Mouse (Mus musculus) left cerebral cortex, postnatal 4 days (tissue): ENCODE measurements around the gene Ptgs1. TPM values are rescaled to one million over a fixed set of nuclear protein-coding genes. Genes with fewer than 3 reads are reported as not detected.
A peak's percentile ranks its signal among the peaks of the same experiment; 100 is the strongest.

ENCODE experiments used
- DNase-seq: peaks from one replicate; pipeline ENCODE4 v3.0.0-alpha.2; 2022
- intact Hi-C: fragments of 180-260 bp; cut with DNase I; formaldehyde crosslinking; loops from one replicate; pipeline ENCODE4 v1.15.1; 2025
- total RNA-seq, 2 experiments: library from RNA; stranded (reverse); gene quantifications; 2 replicates each; pipeline ENCODE4 v1.2.3; 2021

The Ptgs1 gene
- total RNA-seq, 2 experiments from 2014 or later: 5.5 to 7.1 TPM

DNA sequence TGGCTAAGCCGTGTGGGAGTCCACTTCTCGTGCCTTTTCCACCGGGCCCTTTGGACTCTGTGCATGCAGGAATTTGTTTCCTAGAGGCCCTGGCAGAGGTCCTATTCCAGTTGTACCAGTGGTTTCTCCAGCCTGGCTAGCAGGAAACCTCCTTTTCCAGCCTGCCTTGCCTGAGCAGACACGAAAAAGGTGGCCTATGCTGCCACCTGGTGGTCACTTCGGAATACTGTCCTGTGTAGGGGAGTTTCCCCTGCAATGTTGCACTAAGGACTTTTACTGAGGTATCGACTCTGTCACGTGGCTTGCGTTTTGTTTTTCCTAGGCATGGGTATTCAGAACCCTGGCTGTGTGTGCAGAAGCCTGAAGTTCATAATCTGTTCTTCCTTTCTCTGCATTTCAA lies 16.2 kb upstream of the Ptgs1 start:
- peak; percentile 88 for DNase-seq
- intact Hi-C loops: loop anchor here (5.0 to 10.0 kb wide), 2 partner anchors 207 to 679 kb away; no protein-coding TSS in a partner anchor

GRCm38 (mm10) chr2:36214425-36214824 lies 15.8 kb upstream of the Ptgs1 start:
- intact Hi-C loops: loop anchor here (5.0 to 10.0 kb wide), 2 partner anchors 207 to 680 kb away; no protein-coding TSS in a partner anchor
- no peak for DNase-seq

DNA sequence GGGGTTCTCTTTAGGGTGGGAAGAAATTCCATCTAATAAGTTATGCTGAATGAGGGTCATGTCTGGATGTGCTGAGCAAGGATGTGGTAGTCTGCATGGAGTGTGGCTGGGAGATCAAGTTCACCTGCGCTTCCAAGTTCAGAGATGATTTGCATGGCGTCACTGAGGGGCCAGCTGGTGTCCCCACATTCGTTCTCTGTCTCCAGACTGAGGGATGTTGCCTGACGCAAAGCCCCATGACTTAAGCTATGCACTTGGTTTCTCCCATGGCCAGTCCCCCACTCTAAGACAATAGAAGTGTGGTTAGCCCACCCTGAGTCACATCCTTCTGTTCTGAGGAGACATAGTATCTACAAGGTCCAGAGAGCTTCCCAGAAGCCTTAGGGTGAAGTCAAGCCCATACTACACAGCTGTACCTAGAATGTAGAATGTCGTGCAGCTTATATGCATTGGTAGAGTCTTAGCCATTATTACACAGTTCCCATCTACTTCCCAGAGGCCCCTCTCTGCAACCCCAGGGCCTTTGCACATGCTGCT lies 15.0 kb upstream of the Ptgs1 start:
- DNase-seq: no peak
- intact Hi-C loops: loop anchor here (10.0 kb wide), 1 partner anchor 680 kb away; no protein-coding TSS in a partner anchor

GRCm38 (mm10) chr2:36216546-36216945 lies 13.7 kb upstream of the Ptgs1 start:
- no peak for DNase-seq
- intact Hi-C loops: loop anchor here (10.0 kb wide), 1 partner anchor 682 kb away; no protein-coding TSS in a partner anchor

DNA sequence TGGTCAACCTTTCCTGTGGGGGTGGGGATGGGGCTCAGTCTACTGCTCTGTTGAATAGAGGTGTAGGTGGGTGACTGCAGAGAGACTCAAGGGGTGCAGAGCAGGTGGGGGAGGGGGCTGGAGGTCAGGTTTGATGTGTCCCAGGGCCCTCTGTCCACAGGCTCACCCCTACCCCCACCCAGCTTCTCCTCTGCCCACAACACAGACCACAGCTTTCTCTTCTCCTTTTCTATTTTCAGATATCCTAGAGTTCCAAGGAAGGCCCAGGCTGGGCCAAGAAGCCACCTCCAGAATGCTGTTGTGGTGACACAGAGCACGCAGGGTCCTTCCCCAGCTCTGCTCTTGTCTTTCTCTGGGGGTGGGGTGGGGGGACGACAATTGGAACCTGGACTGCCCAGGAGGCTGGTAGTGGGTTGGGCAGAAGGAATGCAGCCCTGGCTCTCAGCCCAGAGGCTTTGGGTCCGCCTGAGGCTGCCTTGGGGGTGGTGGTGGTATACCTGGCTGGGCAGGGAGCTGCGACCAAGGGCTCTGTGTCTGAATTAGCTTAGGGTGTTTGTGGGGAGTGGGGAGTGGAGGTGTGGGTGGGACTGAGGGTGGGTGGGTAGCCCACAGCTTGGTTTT lies 13.2 kb upstream of the Ptgs1 start:
- intact Hi-C loops: loop anchor here (10.0 kb wide), 1 partner anchor 682 kb away; no protein-coding TSS in a partner anchor
- DNase-seq: no peak

DNA sequence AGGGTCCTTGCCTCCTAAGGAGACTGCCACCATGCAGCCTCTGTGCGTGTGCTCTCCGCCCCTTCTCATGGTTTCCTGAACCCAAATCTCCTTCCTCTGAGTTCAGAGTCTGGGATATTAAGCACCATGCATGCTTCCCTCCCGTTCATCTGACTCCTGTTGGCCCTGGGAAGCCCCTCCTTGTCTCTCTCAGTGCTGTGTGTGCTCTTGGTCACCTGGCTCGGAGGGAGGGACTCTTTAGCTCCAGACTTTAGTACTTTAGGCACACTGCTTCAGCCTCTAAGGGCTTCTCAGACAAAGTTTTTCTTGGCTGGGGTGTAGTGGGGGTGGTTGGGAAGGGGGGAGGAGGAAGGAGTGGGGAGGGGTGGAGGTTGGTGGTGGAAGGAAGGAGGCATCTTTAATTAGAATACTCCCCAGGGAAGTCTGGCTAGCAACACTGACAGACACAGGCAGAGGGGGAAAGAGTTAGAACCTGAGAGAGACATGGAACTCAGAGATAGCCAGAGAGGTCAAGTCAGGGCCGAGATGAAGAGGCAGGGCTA lies 12.5 kb upstream of the Ptgs1 start:
- intact Hi-C loops: loop anchor here (10.0 kb wide), 1 partner anchor 683 kb away; no protein-coding TSS in a partner anchor

GRCm38 (mm10) chr2:36220106-36220505 lies 10.1 kb upstream of the Ptgs1 start:
- no peak for DNase-seq
- intact Hi-C loops: loop anchor here (10.0 kb wide), 1 partner anchor 1115 kb away; no protein-coding TSS in a partner anchor

More for the DNA sequence above, 12.5 kb upstream of the Ptgs1 start:
- DNase-seq: no peak

GRCm38 (mm10) chr2:36220891-36221290 lies 9.3 kb upstream of the Ptgs1 start:
- no peak for DNase-seq

DNA sequence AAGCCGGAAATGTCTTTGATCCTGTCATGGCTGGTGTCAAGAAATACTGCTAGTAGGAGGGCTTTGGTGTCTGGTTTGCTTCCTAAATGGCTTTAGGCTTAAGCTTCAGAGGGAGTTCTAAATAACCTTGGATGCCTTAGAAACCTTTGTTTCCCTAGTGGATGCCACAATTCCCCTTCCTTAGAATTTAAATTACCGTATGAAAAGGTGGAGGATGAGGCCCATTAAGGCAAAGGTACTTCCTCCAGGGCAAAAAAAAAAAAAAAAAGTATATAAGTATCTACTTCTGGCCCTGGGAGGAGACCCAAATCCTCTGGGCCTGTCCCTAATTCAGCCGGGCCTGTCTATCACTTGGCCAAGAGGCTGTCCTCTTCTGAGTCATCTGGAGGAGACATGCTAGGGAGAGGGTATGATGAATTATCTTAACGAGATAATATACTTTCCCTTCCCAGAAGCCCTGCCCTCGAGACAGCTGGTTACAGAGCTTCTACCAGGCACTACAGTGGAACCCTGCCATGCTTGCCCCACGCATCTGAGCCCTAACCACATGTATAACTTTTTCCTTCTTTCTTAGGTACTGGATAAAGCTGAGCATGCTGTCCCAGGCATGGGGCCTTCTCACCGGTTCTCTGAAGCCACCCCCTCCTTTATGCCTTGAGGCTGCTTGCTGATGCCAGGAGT lies 7.9 kb upstream of the Ptgs1 start:
- intact Hi-C loops: loop anchor here (10.0 kb wide), 1 partner anchor 1112 kb away; no protein-coding TSS in a partner anchor
- no peak for DNase-seq

More at GRCm38 (mm10) chr2:36220891-36221290, 9.3 kb upstream of the Ptgs1 start:
- intact Hi-C loops: loop anchor here (10.0 kb wide), 1 partner anchor 1114 kb away; no protein-coding TSS in a partner anchor

DNA sequence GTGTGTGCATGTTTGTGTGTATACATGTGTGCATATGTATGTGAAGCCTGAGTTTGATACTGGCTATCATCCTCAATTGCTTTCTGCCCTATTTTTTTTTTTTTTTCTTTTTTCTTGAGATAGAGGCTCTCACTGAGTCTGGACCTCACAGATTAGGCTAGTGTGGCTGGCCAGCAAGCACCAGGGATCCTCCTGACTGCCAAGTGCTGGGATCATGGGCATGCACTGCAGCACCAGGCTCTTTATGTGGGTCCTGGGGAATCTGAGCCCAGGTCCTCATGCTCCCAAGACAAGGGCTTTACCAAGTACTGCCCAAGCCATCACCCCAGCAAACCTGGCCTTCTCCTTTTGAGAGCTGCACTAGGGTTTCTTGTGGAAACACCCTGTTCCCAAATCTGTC lies 6.8 kb upstream of the Ptgs1 start:
- intact Hi-C loops: loop anchor here (10.0 kb wide), 1 partner anchor 1111 kb away; no protein-coding TSS in a partner anchor
- DNase-seq: no peak

DNA sequence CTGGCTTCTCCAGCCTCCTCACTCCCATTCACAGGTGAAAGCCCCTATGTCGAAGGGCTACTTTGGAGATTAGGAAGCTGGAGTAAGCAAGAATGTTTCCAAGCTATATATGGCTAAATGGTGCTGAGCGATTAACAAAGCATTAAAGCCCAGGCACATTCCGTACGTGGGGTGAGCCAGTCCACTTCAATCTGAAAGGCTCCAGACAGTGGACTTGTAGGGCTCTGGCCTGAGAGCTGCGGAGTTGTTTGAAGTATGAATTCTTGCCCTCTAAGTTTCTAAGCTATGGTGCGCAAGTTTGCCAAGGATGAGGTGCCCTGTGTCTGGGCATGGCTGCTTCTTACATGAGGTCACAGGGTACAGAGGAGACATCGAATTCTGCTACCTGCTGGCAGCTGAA lies 6.1 kb upstream of the Ptgs1 start:
- no peak for DNase-seq
- intact Hi-C loops: loop anchor here (10.0 kb wide), 1 partner anchor 1111 kb away; no protein-coding TSS in a partner anchor

- DNase-seq: no peak
- intact Hi-C loops: loop anchor here (10.0 kb wide), 1 partner anchor 1110 kb away; no protein-coding TSS in a partner anchor
These were observed 5.6 kb upstream of the Ptgs1 start for GRCm38 (mm10) chr2:36224599-36224998.

GRCm38 (mm10) chr2:36230967-36231366 lies 741 bp downstream of the Ptgs1 start:
- DNase-seq: no peak
- intact Hi-C loops: no loop called here

- intact Hi-C loops: no loop called here
- DNase-seq: no peak
These were observed 4.5 kb downstream of the Ptgs1 start for GRCm38 (mm10) chr2:36234526-36235368.

GRCm38 (mm10) chr2:36235917-36236316 lies 5.7 kb downstream of the Ptgs1 start:
- intact Hi-C loops: no loop called here

DNA sequence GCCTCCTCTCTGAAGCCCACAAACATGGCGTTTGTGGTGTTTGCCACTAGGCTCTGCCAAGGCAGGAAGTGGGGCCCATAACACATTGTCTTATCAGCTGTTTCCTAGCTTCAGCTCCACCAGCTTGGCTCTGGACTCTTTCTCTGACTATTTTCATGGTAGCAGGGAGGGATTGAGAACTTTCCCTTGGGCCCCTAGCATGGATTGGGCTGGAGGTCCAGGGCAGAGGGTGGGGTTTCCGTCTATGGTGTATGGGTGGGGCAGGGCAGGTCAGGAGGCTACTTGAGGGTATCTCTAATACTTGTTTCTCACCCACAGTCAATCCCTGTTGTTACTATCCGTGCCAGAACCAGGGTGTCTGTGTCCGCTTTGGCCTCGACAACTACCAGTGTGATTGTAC lies 6.7 kb downstream of the Ptgs1 start:
- DNase-seq: no peak
- intact Hi-C loops: no loop called here

More at GRCm38 (mm10) chr2:36235917-36236316, 5.7 kb downstream of the Ptgs1 start:
- DNase-seq: peak; percentile 81

GRCm38 (mm10) chr2:36237557-36237956 lies 7.3 kb downstream of the Ptgs1 start:
- DNase-seq: no peak
- intact Hi-C loops: no loop called here

DNA sequence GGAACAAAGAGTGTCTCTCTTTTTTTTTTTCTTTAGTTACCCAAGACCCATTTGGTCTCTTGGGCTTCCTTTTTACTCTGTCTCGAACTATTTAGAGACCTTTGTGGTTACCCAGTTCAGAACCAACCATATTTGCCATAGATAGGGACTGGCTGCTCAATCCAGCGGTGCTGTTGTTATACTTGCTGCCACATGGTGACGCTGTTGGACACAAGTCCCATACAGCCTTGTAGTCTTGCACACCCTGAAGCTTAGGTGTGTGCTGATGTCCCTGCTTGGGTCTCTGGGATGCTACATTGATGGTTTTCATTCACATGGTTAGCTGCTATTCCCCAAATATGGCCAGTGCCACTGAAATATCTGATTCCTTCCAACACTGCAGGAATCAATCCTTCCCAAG lies 8.2 kb downstream of the Ptgs1 start:
- intact Hi-C loops: no loop called here
- no peak for DNase-seq

GRCm38 (mm10) chr2:36238951-36239350 lies 8.7 kb downstream of the Ptgs1 start:
- intact Hi-C loops: no loop called here
- DNase-seq: no peak

- no peak for DNase-seq
- intact Hi-C loops: no loop called here
These were observed 12.3 kb downstream of the Ptgs1 start for GRCm38 (mm10) chr2:36242514-36242913.
